Mouse (Mus musculus) hindbrain, postnatal 0 days (tissue): ENCODE results near the gene Thtpa. TPM values are rescaled to one million over a fixed set of nuclear protein-coding genes. Genes with fewer than 3 reads are reported as not detected.
A peak's percentile ranks its signal among the peaks of the same experiment; 100 is the strongest.

Experiments
- ATAC-seq: fragments of 200-750 bp; cut with Nextera tagmentation; 2 replicates; pipeline ENCODE4 v1.8.0; 2017; ENCODE audit warnings: mild to moderate bottlenecking, moderate TSS enrichment, moderate library complexity
- DNase-seq: peaks from one replicate; pipeline ENCODE4 v3.0.0-alpha.2; 2015; ENCODE audit warnings: low spot score
- H3K27ac ChIP-seq: fragments of 300-500 bp; sonication (generic); 2 replicates; pipeline ENCODE4 v1.5.1; 2014; ENCODE audit warnings: mild to moderate bottlenecking
- H3K27me3 ChIP-seq: fragments of 300-500 bp; sonication (generic); 2 replicates; pipeline ENCODE4 v1.6.1; 2014; ENCODE audit warnings: low read length, mixed read lengths; ENCODE audit not compliant: insufficient read depth
- H3K36me3 ChIP-seq: fragments of 300-500 bp; sonication (generic); 2 replicates; pipeline ENCODE4 v1.6.1; 2014; ENCODE audit warnings: low read length, mixed read lengths; ENCODE audit not compliant: insufficient read depth
- H3K4me1 ChIP-seq: fragments of 300-500 bp; sonication (generic); 2 replicates; pipeline ENCODE4 v1.6.1; 2014; ENCODE audit warnings: antibody characterized with exemption, low read length, mixed read lengths; ENCODE audit not compliant: insufficient read depth
- H3K4me2 ChIP-seq: fragments of 300-500 bp; sonication (generic); 2 replicates; pipeline ENCODE4 v1.6.1; 2014; ENCODE audit warnings: low read depth, mild to moderate bottlenecking, low read length, moderate library complexity, mixed read lengths
- H3K4me3 ChIP-seq: fragments of 300-500 bp; sonication (generic); 2 replicates; pipeline ENCODE4 v1.5.1; 2014; ENCODE audit warnings: low read length
- H3K9ac ChIP-seq: fragments of 300-500 bp; sonication (generic); replicated peaks from 2 replicates; pipeline ENCODE4 v1.6.1; 2014; ENCODE audit warnings: mild to moderate bottlenecking, low read length, moderate library complexity, mixed read lengths
- H3K9me3 ChIP-seq: fragments of 300-500 bp; sonication (generic); 2 replicates; pipeline ENCODE4 v1.6.1; 2016; ENCODE audit warnings: low read length, mixed read lengths
- CTCF ChIP-seq: IDR thresholded peaks from 2 replicates; pipeline ENCODE4 v1.5.1; 2016; ENCODE audit warnings: antibody characterized with exemption, control low read depth, low read depth
- WGBS: fragments of 180-500 bp; shearing (Covaris S2); extraction: QIAGEN DNeasy Blood & Tissue Kit; methylation state at CpG from one replicate; pipeline ENCODE4 v1.1.7; 2014; 5-methylcytosine and 5-hydroxymethylcytosine counted together
- polyA plus RNA-seq: library from polyadenylated mRNA; unstranded; fragments of >200 nt; fragmentation: Nextera tagmentation; extraction: Ambion mirVana; gene quantifications from 2 replicates; pipeline ENCODE4 v1.2.1, GENCODE M21; 2015
- total RNA-seq: library from RNA; depleted of rRNA; stranded (reverse); fragments of >200 nt; gene quantifications from 2 replicates; pipeline ENCODE4 v1.2.3, GENCODE M21; 2014

Thtpa gene
- total and polyA plus RNA-seq, 2 experiments from 2014 or later: 32.8 to 44.1 TPM

GRCm38 (mm10) chr14:55083481-55083880 lies 11.1 kb upstream of the Thtpa start:
- Histone ChIP-seq H3K27ac (peak overlapping the region; percentile 41; the same call in 1 of the 2 replicates), H3K9me3 (no peaks in the 10 kb centered on the region), H3K36me3 (0 out of 2 replicates have a peak, but pooled peaks cover 6% of the 10 kb centered on the region), H3K4me1 (peaks cover 11% of the 10 kb centered on the region), H3K9ac (no peak overlapping the region), H3K27me3 (no peaks in the 10 kb centered on the region), H3K4me3 (no peak overlapping the region), H3K4me2 (no peak overlapping the region)
- no peak for TF ChIP-seq CTCF
- DNase-seq: peak; percentile 56
- ATAC-seq: no peak
- 46% methylated on average over 6 of the region's 6 CpGs for WGBS

DNA sequence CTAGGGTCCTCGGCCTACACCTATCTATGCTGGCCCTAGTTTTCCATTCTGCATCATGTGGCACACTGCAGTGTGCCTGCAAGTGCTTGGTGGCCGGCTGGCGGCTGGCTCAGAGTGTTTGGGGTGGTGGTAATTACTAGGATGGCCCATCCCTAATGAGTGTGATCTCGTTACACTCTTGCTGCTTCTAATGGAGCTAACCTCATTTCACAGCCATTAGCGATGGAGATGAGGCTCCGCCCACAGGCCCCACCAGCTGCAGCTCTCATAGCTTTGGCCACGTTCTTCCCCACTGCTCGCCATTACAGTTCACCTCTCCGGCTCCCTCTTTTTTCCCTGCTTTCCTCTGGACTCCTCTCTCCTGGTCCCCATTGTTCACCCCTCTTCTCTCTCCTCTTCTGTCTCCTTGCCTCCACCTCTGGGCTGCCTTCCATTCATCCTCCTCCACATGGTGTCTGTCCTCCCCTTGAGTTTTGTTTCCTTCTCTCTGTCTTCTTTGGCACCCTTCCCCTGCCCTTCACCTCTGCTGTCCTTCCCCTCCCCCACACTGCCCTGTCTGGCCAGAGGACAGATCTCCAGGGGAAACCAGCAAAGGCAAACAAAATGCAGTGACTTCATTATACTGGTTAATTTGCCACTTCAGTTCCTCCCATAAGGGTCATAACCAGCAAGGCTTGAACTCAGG lies 9.1 kb upstream of the Thtpa start:
- H3K4me2 ChIP-seq: no peak overlapping the region
- 25% methylated on average over 9 of the region's 9 CpGs for WGBS

GRCm38 (mm10) chr14:55086009-55086514 lies 8.5 kb upstream of the Thtpa start:
- Histone ChIP-seq H3K4me2 (no peak overlapping the region), H3K27me3 (no peaks in the 10 kb centered on the region), H3K36me3 (0 out of 2 replicates have a peak, but pooled peaks cover 6% of the 10 kb centered on the region), H3K4me1 (peaks cover 24% of the 10 kb centered on the region), H3K9ac (no peak overlapping the region), H3K27ac (peak overlapping the region; percentile 62), H3K4me3 (no peak overlapping the region), H3K9me3 (no peaks in the 10 kb centered on the region)
- ATAC-seq (0 out of 2 replicates have a peak, but pooled peaks have one; percentile 2), DNase-seq (no peak)
- no peak for TF ChIP-seq CTCF
- 81% methylated on average over 6 of the region's 6 CpGs for WGBS

More for the DNA sequence above, 9.1 kb upstream of the Thtpa start:
- DNase-seq (peak; percentile 52), ATAC-seq (peak; percentile 44)
- TF ChIP-seq CTCF: no peak
- Histone ChIP-seq H3K36me3 (0 out of 2 replicates have a peak, but pooled peaks cover 6% of the 10 kb centered on the region), H3K27me3 (no peaks in the 10 kb centered on the region), H3K4me3 (no peak overlapping the region), H3K9ac (no peak overlapping the region), H3K4me1 (peaks cover 24% of the 10 kb centered on the region), H3K9me3 (no peaks in the 10 kb centered on the region), H3K27ac (peak overlapping the region; percentile 62)

DNA sequence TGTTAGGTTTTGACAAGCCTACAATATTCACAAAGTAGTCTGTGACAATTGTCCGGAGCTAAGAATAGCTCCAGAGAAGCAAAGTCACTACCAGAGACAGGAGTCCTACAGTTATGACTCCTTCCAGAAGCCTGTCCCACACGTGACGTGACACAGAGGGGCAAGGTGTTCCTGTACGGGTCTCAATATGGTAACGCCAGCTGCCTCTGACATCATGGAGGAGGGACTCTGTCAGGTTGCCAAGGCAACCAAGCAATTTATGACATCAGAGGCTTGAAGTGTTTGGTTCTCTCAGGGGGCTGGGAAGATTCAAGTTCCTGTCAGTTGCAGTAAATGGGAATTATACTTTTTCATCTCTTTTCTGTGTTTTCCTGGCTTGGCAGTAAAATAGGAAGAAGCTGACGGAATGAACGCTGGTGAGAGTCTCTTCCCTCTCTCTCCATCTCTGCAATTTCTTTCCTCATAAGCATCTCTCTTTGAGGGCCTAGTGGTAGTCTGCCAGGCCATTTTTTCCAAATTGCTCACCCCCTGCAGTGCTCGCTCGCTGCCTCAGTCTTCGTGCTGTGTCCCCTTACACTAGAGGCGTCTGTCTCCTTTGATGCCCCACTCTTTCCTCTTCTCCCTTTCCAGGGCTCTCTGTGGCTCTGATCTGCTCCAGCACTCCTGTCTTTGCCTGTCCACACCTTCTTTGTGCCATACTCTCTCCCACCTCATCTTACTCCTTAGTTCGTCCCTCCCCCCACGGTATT lies 5.2 kb upstream of the Thtpa start:
- H3K9me3 ChIP-seq: no peaks in the 10 kb centered on the region
- H3K4me2 ChIP-seq: peak overlapping the region; percentile 63
- no peaks in the 10 kb centered on the region for H3K27me3 ChIP-seq
- H3K27ac ChIP-seq: peak overlapping the region; percentile 41; the same call in 1 of the 2 replicates
- DNase-seq: peak; percentile 69
- H3K9ac ChIP-seq: no peak overlapping the region
- H3K36me3 ChIP-seq: no peaks in the 10 kb centered on the region
- WGBS: 37% methylated on average over 13 of the region's 13 CpGs
- peaks cover 24% of the 10 kb centered on the region for H3K4me1 ChIP-seq
- no peak for ATAC-seq
- TF ChIP-seq CTCF: no peak
- H3K4me3 ChIP-seq: peak overlapping the region; percentile 62

DNA sequence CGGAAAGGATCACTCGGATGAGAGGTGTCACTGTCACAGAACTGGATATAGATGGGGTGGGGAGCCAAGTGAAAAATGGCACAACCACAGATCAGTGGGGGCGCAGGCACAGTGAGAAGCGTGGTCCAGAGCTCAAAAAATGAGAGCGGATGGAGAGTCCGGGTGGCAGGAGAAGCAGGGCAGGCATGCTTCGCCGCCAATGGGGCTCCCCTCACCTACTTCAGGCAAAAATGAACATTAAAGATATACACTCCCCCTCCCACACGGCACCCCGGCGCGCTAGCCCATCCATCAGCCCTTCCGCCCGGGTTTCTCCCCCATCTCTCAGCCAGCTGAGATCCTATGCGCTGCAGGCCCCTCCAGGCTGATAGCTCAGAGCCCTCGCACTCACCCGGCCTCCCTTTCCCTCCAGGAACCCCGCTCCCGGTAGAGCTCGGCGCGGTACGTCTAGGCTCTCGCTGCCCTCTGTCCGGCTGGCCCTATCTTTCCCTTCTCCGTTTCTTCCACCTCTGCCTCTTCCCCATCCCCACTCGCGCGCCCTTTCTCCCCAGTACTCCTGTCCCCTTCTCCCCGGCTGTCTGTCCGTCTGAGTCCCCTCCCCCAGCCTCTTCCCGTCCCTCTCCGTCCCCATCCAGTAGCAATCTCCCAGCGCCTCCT lies 3.2 kb upstream of the Thtpa start:
- no peaks in the 10 kb centered on the region for H3K36me3 ChIP-seq
- peak overlapping the region; percentile 63 for H3K4me2 ChIP-seq
- WGBS: 1% methylated on average over 34 of the region's 34 CpGs
- H3K4me1 ChIP-seq: peaks cover 25% of the 10 kb centered on the region
- peak overlapping the region; percentile 62 for H3K4me3 ChIP-seq
- H3K27ac ChIP-seq: peak overlapping the region; percentile 90
- DNase-seq (peak; percentile 45), ATAC-seq (peak; percentile 6)
- no peaks in the 10 kb centered on the region for H3K27me3 ChIP-seq
- H3K9me3 ChIP-seq: no peaks in the 10 kb centered on the region
- TF ChIP-seq CTCF: no peak
- H3K9ac ChIP-seq: peak overlapping the region; percentile 90

- DNase-seq: peak; percentile 96
- Histone ChIP-seq H3K27me3 (no peaks in the 10 kb centered on the region), H3K4me1 (peaks cover 29% of the 10 kb centered on the region), H3K9ac (peak within 1 kb of the TSS; percentile 90), H3K9me3 (no peaks in the 10 kb centered on the region), H3K36me3 (no peaks in the 10 kb centered on the region), H3K4me2 (peak within 1 kb of the TSS; percentile 63), H3K4me3 (peak within 1 kb of the TSS; percentile 62), H3K27ac (peak within 1 kb of the TSS; percentile 90)
- ATAC-seq: peak; percentile 91
- peak; percentile 23 for TF ChIP-seq CTCF
- 1% methylated on average over 33 of the region's 34 CpGs for WGBS
Measured at GRCm38 (mm10) chr14:55092011-55092577, 2.5 kb upstream of the Thtpa start, which contains the start of gene Zfhx2. Gene Zfhx2, minus strand, starts transcription at chr14:55092324.
